Mouse (Mus musculus): ENCODE results near the gene Vapb. TPM values are rescaled to one million over a fixed set of nuclear protein-coding genes. Genes with fewer than 3 reads are reported as not detected.
A peak's percentile ranks its signal among the peaks of the same experiment; 100 is the strongest.

Gene Vapb
- polyA plus RNA-seq, 2 experiments = 15.2 to 37.0 TPM

DNA sequence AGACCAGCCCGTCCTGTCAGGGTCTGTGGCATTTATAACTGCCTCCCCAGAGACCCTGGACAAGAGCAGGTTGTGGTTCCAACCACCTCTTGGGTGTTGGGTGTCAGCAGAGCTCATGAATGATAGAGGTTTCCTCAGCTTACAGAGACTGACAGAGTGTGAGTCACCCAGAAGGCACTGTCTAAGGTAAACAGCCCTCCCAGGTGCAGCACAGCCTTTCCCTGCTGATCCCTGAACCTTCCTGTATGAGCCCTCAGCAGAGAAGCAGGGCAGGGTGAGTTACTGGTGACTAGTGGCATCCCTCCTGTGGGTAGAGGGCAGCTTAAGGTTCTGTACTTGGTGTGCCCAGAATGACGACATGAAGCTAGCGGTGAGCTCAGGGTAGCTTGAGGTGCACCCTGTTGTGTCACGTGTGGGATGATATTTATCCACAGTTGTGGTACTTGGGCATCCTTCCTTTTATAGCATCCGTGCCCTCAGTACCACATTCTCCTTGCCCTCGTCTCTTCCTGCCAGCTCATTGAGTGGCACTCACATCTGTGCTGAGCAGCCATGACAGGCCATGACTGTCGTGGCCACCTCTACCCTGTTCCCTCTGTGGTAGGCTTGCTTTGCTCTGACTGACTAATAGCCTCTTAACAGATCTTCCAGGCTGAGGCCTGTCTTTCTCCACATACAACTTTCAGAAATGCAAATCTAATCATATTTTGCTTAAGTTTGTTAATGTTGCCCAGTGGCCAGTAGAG, 6.9 kb downstream of the Vapb start:
- no peak overlapping the region for H3K9ac ChIP-seq (ENCODE audit: low read depth, low read length, severe bottlenecking)
- H3K4me2 ChIP-seq (replicated peaks; ENCODE audit: low read depth, low read length, severe bottlenecking) = no peak overlapping the region
- H3K9me3 ChIP-seq (ENCODE audit: control insufficient read depth, low read length) = no peaks in the 10 kb centered on the region
- TF ChIP-seq POLR2A (IDR thresholded peaks at IDR 0.05; ENCODE audit: borderline replicate concordance, extremely low read depth, insufficient read depth, insufficient read length) = no peak
- no peaks in the 10 kb centered on the region for H3K27me3 ChIP-seq (ENCODE audit: control insufficient read depth, insufficient read depth, low read length)
- no peak overlapping the region for H3K27ac ChIP-seq (replicated peaks; ENCODE audit: low read depth, low read length)
- DNase-seq (ENCODE audit: low spot score) (no peak), ATAC-seq (ENCODE audit: low FRiP score, low read depth) (no peak)
- H3K36me3 ChIP-seq (ENCODE audit: control insufficient read depth, insufficient read depth, low read length) = no peaks in the 10 kb centered on the region
- WGBS = 86% methylated on average over 7 of the region's 7 CpGs
- H3K4me1 ChIP-seq (ENCODE audit: control insufficient read depth, insufficient read depth, low read length) = peaks cover 7% of the 10 kb centered on the region; the same call in 1 of the 2 replicates
- no peak overlapping the region for H3K4me3 ChIP-seq (replicated peaks; ENCODE audit: low read length)

DNA sequence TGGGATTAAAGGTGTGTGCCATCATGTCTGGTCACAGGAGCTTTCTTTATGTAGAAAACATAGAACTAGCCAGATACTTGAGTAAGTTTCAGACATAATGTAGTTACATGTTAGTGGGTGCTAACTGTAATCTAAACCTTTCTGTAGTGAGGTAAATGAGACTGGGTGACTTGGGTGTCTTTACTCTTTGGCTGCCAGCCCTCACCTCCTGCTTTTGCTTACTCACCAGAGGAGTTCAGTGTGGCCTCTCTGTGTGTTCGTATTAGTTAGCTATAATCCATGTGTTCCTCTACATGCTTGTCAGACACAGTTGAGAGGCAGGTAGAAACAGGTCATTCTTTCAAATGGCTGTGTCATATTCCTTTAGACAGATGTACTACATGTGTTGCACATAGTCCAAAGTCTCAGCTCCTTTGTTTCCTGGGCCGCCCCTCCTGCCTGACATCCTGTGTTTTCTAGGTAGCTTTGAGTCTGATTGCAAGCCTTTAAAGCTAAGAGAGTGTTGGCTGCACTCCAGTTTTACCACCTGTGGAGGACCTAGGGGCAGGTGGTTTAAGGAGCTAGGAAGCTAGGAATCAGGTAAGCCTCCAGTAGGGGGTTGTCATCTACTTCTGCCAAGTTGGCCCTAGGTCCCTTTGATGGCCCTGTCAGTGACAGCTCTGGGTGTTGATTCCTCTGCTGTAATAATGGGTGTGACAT, 11.8 kb downstream of the Vapb start:
- Histone ChIP-seq H3K36me3 (ENCODE audit: control insufficient read depth, insufficient read depth, low read length) (no peaks in the 10 kb centered on the region; the same call in 1 of the 2 replicates), H3K9me3 (ENCODE audit: control insufficient read depth, low read length) (no peaks in the 10 kb centered on the region), H3K4me2 (replicated peaks; ENCODE audit: low read depth, low read length, severe bottlenecking) (no peak overlapping the region), H3K9ac (ENCODE audit: low read depth, low read length, severe bottlenecking) (no peak overlapping the region), H3K27me3 (ENCODE audit: control insufficient read depth, insufficient read depth, low read length) (no peaks in the 10 kb centered on the region), H3K4me3 (replicated peaks; ENCODE audit: low read length) (no peak overlapping the region), H3K4me1 (ENCODE audit: control insufficient read depth, insufficient read depth, low read length) (no peaks in the 10 kb centered on the region), H3K27ac (replicated peaks; ENCODE audit: low read depth, low read length) (no peak overlapping the region)
- TF ChIP-seq POLR2A (IDR thresholded peaks at IDR 0.05; ENCODE audit: borderline replicate concordance, extremely low read depth, insufficient read depth, insufficient read length) = no peak
- ATAC-seq (ENCODE audit: low FRiP score, low read depth) (no peak), DNase-seq (ENCODE audit: low spot score) (no peak)
- WGBS = 67% methylated on average over 2 of the region's 2 CpGs

DNA sequence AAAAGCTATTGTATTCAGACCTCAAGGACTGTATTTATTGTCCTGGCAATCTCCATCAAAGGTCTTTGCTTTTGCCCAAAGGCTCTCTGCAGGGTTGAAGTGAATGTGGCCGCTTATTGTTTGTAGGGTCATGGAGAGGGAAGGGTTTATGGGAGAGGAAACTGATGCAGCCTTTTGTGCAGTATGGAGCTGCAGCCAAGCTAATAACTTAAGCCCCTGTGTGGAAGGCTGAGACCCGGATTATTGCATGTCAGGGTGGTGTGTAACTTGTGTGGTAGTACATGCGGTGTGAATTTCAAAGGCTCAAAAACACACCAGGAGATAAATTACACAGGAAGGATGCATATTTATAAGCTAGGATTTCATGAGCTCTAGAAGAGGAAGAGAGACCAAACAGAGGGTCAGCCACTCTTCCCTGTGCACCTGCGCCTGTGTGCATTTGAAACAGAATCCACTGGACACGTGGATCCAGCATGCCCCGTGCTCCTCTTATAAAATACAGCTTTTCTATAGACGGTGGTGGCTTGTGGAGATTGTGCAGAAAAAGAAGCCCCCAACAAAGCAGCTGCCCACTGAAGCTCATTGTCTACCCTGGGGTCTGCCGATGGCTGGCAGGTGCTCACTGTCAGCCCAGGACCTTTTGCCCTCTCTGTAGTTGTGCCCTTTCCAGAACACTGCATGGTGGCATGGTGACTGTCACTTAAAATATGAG, 18.3 kb downstream of the Vapb start:
- no peak for DNase-seq (ENCODE audit: low spot score)
- no peak overlapping the region for H3K27ac ChIP-seq (replicated peaks; ENCODE audit: low read depth, low read length)
- peak; percentile 37; the same call in 1 of the 2 replicates for ATAC-seq (ENCODE audit: low FRiP score, low read depth)
- H3K4me3 ChIP-seq (replicated peaks; ENCODE audit: low read length) = no peak overlapping the region
- H3K4me2 ChIP-seq (replicated peaks; ENCODE audit: low read depth, low read length, severe bottlenecking) = no peak overlapping the region
- TF ChIP-seq POLR2A (IDR thresholded peaks at IDR 0.05; ENCODE audit: borderline replicate concordance, extremely low read depth, insufficient read depth, insufficient read length) = no peak
- 62% methylated on average over 8 of the region's 8 CpGs for WGBS
- H3K9ac ChIP-seq (ENCODE audit: low read depth, low read length, severe bottlenecking) = no peak overlapping the region
- no peaks in the 10 kb centered on the region for H3K4me1 ChIP-seq (ENCODE audit: control insufficient read depth, insufficient read depth, low read length)
- peaks cover 7% of the 10 kb centered on the region; the same call in 1 of the 2 replicates for H3K36me3 ChIP-seq (ENCODE audit: control insufficient read depth, insufficient read depth, low read length)
- no peaks in the 10 kb centered on the region for H3K27me3 ChIP-seq (ENCODE audit: control insufficient read depth, insufficient read depth, low read length)
- no peaks in the 10 kb centered on the region for H3K9me3 ChIP-seq (ENCODE audit: control insufficient read depth, low read length)

DNA sequence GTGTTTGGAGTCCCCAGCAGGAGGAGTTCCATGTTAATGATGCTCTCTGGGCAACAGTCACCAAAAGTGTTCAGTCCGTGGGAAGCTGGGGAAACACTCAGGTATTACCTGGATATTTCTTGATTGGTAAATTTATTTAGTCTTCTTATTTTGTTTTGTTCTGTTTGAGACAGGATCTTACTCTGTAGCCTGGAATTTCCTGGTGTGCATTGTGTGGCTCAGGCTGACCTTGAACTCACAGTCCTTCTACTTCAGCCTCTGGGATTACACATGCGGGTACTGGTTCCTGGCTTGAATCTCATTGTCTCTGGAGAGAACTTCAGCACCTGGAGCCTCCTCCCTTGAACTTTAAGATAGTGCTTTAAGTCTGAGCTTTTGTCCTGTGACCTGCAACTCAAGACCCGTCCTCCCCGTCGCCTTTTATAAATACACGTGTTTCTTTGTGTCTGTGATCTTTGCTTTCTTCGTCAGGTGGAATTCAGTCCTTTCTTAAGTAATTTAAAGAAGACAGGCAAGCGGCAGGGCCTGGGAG, 20.4 kb downstream of the Vapb start:
- DNase-seq (ENCODE audit: low spot score) (no peak), ATAC-seq (ENCODE audit: low FRiP score, low read depth) (no peak)
- H3K27me3 ChIP-seq (ENCODE audit: control insufficient read depth, insufficient read depth, low read length) = no peaks in the 10 kb centered on the region
- no peak for TF ChIP-seq POLR2A (IDR thresholded peaks at IDR 0.05; ENCODE audit: borderline replicate concordance, extremely low read depth, insufficient read depth, insufficient read length)
- H3K4me2 ChIP-seq (replicated peaks; ENCODE audit: low read depth, low read length, severe bottlenecking) = no peak overlapping the region
- peaks cover 11% of the 10 kb centered on the region; the same call in 1 of the 2 replicates for H3K36me3 ChIP-seq (ENCODE audit: control insufficient read depth, insufficient read depth, low read length)
- H3K27ac ChIP-seq (replicated peaks; ENCODE audit: low read depth, low read length) = no peak overlapping the region
- H3K4me3 ChIP-seq (replicated peaks; ENCODE audit: low read length) = no peak overlapping the region
- no peaks in the 10 kb centered on the region for H3K4me1 ChIP-seq (ENCODE audit: control insufficient read depth, insufficient read depth, low read length)
- H3K9me3 ChIP-seq (ENCODE audit: control insufficient read depth, low read length) = no peaks in the 10 kb centered on the region
- 68% methylated on average over 8 of the region's 8 CpGs for WGBS
- H3K9ac ChIP-seq (ENCODE audit: low read depth, low read length, severe bottlenecking) = no peak overlapping the region

DNA sequence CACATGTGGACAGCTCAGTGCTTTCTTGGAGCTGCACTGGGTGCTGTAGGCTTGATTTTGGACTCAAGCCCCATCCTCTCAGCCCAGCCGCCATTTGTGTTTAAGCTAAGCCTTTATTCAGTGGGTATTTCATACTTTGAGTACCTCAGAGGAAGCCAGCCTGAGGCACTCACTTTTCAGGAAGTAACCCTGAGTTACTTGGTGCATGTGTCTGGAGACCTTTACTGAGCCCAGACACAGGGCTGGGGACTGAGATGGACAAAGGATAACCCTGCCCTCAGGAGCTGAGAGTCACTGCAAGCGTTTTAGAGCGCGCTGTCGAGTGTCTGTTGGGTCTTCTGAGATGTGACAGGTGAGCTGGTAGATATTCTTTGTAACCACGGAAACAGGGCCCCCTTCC, 23.3 kb downstream of the Vapb start:
- Histone ChIP-seq H3K4me2 (replicated peaks; ENCODE audit: low read depth, low read length, severe bottlenecking) (no peak overlapping the region), H3K36me3 (ENCODE audit: control insufficient read depth, insufficient read depth, low read length) (peaks cover 19% of the 10 kb centered on the region; the same call in 1 of the 2 replicates), H3K27ac (replicated peaks; ENCODE audit: low read depth, low read length) (no peak overlapping the region), H3K4me1 (ENCODE audit: control insufficient read depth, insufficient read depth, low read length) (peaks cover 2% of the 10 kb centered on the region; the same call in 1 of the 2 replicates), H3K9ac (ENCODE audit: low read depth, low read length, severe bottlenecking) (no peak overlapping the region), H3K9me3 (ENCODE audit: control insufficient read depth, low read length) (no peaks in the 10 kb centered on the region), H3K4me3 (replicated peaks; ENCODE audit: low read length) (no peak overlapping the region), H3K27me3 (ENCODE audit: control insufficient read depth, insufficient read depth, low read length) (no peaks in the 10 kb centered on the region)
- DNase-seq (ENCODE audit: low spot score) (no peak), ATAC-seq (ENCODE audit: low FRiP score, low read depth) (no peak)
- TF ChIP-seq POLR2A (IDR thresholded peaks at IDR 0.05; ENCODE audit: borderline replicate concordance, extremely low read depth, insufficient read depth, insufficient read length) = no peak
- WGBS = 90% methylated on average over 6 of the region's 6 CpGs
